Mouse (Mus musculus): ENCODE measurements around the gene Rpl36. TPM values are rescaled to one million over a fixed set of nuclear protein-coding genes. Genes with fewer than 3 reads are reported as not detected.

Gene Rpl36
- polyA plus RNA-seq, 1 experiment from 2014 or later = 2,148 TPM

DNA sequence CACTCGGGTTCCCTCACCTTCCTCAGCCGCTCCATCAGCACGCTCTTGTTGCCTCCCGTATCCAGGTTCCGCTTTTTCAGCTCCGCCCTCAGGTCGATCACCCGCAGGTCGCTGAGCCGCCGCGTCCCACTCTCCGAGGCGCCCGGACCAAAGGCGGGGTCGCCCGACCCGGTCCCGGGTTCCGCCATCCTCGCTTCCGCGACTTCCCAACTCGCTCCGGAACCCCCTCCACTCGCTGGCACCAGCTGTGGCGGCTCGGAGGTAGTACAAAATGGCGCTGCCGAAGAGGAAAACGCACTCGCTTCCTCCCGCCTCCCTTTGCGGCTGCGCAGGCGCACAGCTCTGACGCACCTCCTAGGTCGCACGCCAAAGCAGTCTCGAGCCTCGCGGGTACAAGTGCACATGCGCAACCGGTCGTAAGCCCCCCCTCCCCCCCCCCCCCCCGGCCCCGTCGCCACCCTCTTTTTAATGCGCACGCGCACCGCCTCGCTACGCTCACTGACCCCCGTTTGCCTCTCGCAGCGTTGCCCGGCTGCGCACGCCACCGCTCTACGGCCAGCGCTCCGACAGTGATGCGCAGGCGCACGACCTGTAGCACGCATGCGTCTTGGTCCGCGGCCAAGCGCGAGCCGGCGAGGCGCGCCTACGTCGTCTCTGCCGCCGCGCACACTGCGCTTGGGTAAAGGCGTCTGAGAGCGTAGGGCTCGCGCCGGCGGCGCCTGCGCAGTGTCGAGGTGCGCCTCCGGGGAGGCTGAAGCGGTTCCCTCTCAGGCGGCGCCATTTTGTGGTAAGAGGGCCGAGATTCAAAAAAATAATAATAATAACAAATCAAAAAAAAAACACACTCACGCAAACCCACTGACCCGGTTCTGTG, 28.7 kb upstream of the Rpl36 start, which contains the start of the genes Safb2 and Safb:
Safb2 (minus strand) TSS at position 329 of the 874 bp plus-strand sequence.
Safb (plus strand) TSS at position 569 of the 874 bp plus-strand sequence.
- Histone ChIP-seq H3K4me2 (replicated peaks; ENCODE audit: low read depth, low read length) (peak within 1 kb of the TSS; percentile 90), H3K9ac (ENCODE audit: low read depth, low read length) (peak within 1 kb of the TSS; percentile 93), H3K27ac (ENCODE audit: low read depth, low read length) (peak within 1 kb of the TSS; percentile 94), H3K27me3 (ENCODE audit: control insufficient read depth, insufficient read depth, low read length) (no peaks in the 10 kb centered on the region), H3K4me1 (ENCODE audit: control insufficient read depth, insufficient read depth, low read length) (peaks cover 25% of the 10 kb centered on the region), H3K36me3 (ENCODE audit: control insufficient read depth, insufficient read depth, low read length) (peaks cover 69% of the 10 kb centered on the region), H3K9me3 (ENCODE audit: control insufficient read depth, low read length) (no peaks in the 10 kb centered on the region), H3K4me3 (ENCODE audit: low read length) (peak within 1 kb of the TSS; percentile 98)
- ATAC-seq (ENCODE audit: low FRiP score, low TSS enrichment) = peak; percentile 97
- WGBS = under 1% methylated on average over 82 of the region's 101 CpGs

DNA sequence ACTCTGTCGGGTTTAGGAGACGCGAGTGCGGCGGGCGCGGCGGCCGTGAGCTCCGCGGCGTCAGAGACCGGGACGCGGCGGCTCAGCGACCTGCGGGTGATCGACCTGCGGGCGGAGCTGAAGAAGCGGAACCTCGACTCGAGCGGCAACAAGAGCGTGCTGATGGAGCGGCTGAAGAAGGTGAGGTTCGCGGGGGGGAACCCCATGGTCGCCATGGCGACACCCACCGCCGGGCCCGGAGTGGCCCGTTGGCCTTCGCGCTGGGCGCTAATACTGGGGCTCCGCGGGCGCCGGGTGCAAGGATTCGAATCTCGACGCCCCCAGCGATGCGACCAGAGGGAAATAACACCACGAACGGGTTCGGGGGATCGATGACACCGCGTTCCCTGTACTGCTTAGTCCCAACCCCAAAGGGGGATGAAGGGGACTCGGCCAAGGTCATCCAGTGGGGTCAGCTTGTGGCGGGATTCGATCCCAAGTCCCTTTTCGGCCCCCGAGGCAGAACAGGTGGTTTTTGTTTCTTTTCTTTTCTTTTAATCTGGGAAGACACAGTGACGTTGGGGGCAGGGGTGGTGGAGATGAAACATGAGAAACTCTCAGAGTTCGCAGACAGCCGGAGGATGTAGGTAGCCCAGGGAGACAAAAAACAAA, 27.9 kb upstream of the Rpl36 start:
- under 1% methylated on average over 55 of the region's 61 CpGs for WGBS
- Histone ChIP-seq H3K9me3 (ENCODE audit: control insufficient read depth, low read length) (no peaks in the 10 kb centered on the region), H3K27ac (ENCODE audit: low read depth, low read length) (peak overlapping the region; percentile 94), H3K36me3 (ENCODE audit: control insufficient read depth, insufficient read depth, low read length) (peaks cover 71% of the 10 kb centered on the region), H3K4me3 (ENCODE audit: low read length) (peak overlapping the region; percentile 98), H3K4me1 (ENCODE audit: control insufficient read depth, insufficient read depth, low read length) (peaks cover 25% of the 10 kb centered on the region), H3K4me2 (replicated peaks; ENCODE audit: low read depth, low read length) (peak overlapping the region; percentile 90), H3K27me3 (ENCODE audit: control insufficient read depth, insufficient read depth, low read length) (no peaks in the 10 kb centered on the region), H3K9ac (ENCODE audit: low read depth, low read length) (peak overlapping the region; percentile 93)
- peak; percentile 12 for ATAC-seq (ENCODE audit: low FRiP score, low TSS enrichment)

DNA sequence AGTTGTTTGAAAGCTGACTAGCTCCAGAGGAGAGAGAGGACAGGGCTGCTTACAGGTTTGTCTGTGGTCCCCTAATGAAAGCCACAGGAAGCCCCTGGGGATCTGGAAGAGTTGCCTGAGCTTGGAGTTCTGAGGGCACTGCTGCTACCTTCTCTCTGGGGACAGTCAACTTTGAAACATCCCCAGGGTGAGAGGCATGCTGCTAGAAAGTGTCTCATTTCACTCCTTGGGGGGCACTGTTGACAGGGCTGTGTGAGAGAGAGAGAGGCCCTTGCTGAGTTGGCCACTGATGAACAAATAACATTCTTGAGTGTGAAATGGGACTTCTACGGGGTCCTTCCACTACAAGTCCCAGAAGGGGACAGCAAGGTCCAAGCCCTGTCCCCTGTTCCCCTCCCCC, 25.4 kb upstream of the Rpl36 start:
- peaks cover 71% of the 10 kb centered on the region for H3K36me3 ChIP-seq (ENCODE audit: control insufficient read depth, insufficient read depth, low read length)
- H3K4me1 ChIP-seq (ENCODE audit: control insufficient read depth, insufficient read depth, low read length) = peaks cover 23% of the 10 kb centered on the region
- no peak for ATAC-seq (ENCODE audit: low FRiP score, low TSS enrichment)
- no peak overlapping the region for H3K9ac ChIP-seq (ENCODE audit: low read depth, low read length)
- no peaks in the 10 kb centered on the region for H3K27me3 ChIP-seq (ENCODE audit: control insufficient read depth, insufficient read depth, low read length)
- 59% methylated on average over 1 of the region's 1 CpGs for WGBS
- no peak overlapping the region for H3K27ac ChIP-seq (ENCODE audit: low read depth, low read length)
- no peaks in the 10 kb centered on the region for H3K9me3 ChIP-seq (ENCODE audit: control insufficient read depth, low read length)
- H3K4me3 ChIP-seq (ENCODE audit: low read length) = no peak overlapping the region
- no peak overlapping the region for H3K4me2 ChIP-seq (replicated peaks; ENCODE audit: low read depth, low read length)

DNA sequence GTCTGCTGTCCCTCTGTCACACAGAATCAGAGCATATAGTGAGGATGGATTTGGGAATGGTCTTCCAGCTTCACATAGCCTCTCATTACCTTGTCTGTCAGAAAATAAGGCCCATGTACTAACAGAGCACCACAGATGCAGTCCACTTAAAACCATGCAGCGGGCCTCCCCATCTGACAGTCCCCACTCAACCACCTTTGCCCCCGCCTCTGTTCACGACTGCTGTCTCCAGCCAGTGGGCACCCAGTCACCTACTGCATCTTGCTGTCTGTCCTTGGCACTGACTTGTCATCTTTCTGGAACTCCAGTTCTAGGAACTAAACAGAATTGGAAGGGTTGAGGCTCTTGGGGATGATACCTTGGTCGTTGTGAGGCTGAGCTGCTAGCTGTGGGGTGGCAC, 24.3 kb upstream of the Rpl36 start:
- no peaks in the 10 kb centered on the region for H3K27me3 ChIP-seq (ENCODE audit: control insufficient read depth, insufficient read depth, low read length)
- H3K4me1 ChIP-seq (ENCODE audit: control insufficient read depth, insufficient read depth, low read length) = peaks cover 16% of the 10 kb centered on the region
- H3K4me3 ChIP-seq (ENCODE audit: low read length) = no peak overlapping the region
- no peak for ATAC-seq (ENCODE audit: low FRiP score, low TSS enrichment)
- no peaks in the 10 kb centered on the region for H3K9me3 ChIP-seq (ENCODE audit: control insufficient read depth, low read length)
- 92% methylated on average over 4 of the region's 4 CpGs for WGBS
- H3K27ac ChIP-seq (ENCODE audit: low read depth, low read length) = no peak overlapping the region
- H3K36me3 ChIP-seq (ENCODE audit: control insufficient read depth, insufficient read depth, low read length) = peaks cover 78% of the 10 kb centered on the region
- H3K9ac ChIP-seq (ENCODE audit: low read depth, low read length) = no peak overlapping the region
- H3K4me2 ChIP-seq (replicated peaks; ENCODE audit: low read depth, low read length) = no peak overlapping the region

DNA sequence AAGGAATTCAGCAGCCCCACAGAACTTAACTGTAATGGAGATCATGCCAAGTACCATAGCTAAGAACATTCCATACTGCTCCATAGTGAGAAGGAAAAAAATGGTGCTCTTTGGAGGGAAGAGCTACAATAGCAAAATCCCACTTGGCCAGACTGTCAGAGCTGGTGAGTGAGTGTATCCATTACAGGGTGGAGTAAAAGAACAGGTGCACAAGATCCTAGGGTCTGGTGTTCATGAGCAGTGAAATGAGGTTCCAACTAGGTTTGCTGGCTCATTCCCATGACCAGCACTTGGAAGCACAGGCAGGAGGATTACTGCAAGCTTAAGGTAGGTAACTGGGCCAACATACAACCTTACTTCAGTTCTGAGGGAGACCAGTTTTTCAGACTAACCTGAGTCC, 20.7 kb upstream of the Rpl36 start:
- Histone ChIP-seq H3K4me2 (replicated peaks; ENCODE audit: low read depth, low read length) (no peak overlapping the region), H3K9me3 (ENCODE audit: control insufficient read depth, low read length) (no peaks in the 10 kb centered on the region), H3K36me3 (ENCODE audit: control insufficient read depth, insufficient read depth, low read length) (peaks cover 100% of the 10 kb centered on the region), H3K4me3 (ENCODE audit: low read length) (no peak overlapping the region), H3K27ac (ENCODE audit: low read depth, low read length) (no peak overlapping the region), H3K4me1 (ENCODE audit: control insufficient read depth, insufficient read depth, low read length) (peaks cover 2% of the 10 kb centered on the region; the same call in 1 of the 2 replicates), H3K27me3 (ENCODE audit: control insufficient read depth, insufficient read depth, low read length) (no peaks in the 10 kb centered on the region), H3K9ac (ENCODE audit: low read depth, low read length) (no peak overlapping the region)
- ATAC-seq (ENCODE audit: low FRiP score, low TSS enrichment) = no peak

DNA sequence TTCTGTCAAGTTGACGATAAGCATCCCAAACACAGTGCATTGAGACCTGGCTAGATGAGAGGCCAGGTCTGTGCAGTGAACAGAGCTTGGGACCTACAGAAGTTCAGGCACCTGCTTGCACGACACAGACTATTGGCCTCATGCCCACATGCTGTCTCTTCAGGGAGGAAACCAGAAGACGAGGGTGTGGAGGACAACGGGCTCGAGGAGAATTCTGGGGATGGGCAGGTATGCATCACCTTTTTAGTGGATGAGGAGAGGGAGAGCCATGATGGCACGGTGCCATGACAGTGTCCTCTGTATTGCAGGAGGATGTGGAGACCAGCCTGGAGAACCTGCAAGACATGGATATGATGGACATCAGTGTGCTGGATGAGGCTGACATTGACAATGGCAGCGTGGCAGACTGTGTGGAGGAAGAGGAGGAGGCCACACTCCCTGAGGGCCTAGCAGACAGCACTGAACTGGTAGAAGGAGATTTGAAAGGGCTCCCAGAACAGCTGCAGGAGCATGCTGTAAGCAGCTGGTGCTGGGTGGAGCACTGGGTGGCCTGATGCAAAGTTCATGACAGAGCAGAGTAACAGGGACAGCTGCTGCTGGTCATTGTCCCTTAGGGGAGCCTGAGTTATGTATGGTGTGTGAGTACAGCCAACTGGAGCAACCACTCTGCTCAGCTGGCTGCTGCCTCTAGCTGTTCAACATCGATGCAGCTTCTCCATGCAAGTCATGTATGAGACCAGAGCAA, 19.5 kb upstream of the Rpl36 start:
- H3K27me3 ChIP-seq (ENCODE audit: control insufficient read depth, insufficient read depth, low read length) = no peaks in the 10 kb centered on the region
- no peaks in the 10 kb centered on the region for H3K9me3 ChIP-seq (ENCODE audit: control insufficient read depth, low read length)
- no peak overlapping the region for H3K27ac ChIP-seq (ENCODE audit: low read depth, low read length)
- no peak overlapping the region for H3K9ac ChIP-seq (ENCODE audit: low read depth, low read length)
- H3K4me2 ChIP-seq (replicated peaks; ENCODE audit: low read depth, low read length) = no peak overlapping the region
- 85% methylated on average over 8 of the region's 8 CpGs for WGBS
- H3K4me3 ChIP-seq (ENCODE audit: low read length) = no peak overlapping the region
- peaks cover 96% of the 10 kb centered on the region for H3K36me3 ChIP-seq (ENCODE audit: control insufficient read depth, insufficient read depth, low read length)
- no peaks in the 10 kb centered on the region for H3K4me1 ChIP-seq (ENCODE audit: control insufficient read depth, insufficient read depth, low read length)
- ATAC-seq (ENCODE audit: low FRiP score, low TSS enrichment) = no peak

DNA sequence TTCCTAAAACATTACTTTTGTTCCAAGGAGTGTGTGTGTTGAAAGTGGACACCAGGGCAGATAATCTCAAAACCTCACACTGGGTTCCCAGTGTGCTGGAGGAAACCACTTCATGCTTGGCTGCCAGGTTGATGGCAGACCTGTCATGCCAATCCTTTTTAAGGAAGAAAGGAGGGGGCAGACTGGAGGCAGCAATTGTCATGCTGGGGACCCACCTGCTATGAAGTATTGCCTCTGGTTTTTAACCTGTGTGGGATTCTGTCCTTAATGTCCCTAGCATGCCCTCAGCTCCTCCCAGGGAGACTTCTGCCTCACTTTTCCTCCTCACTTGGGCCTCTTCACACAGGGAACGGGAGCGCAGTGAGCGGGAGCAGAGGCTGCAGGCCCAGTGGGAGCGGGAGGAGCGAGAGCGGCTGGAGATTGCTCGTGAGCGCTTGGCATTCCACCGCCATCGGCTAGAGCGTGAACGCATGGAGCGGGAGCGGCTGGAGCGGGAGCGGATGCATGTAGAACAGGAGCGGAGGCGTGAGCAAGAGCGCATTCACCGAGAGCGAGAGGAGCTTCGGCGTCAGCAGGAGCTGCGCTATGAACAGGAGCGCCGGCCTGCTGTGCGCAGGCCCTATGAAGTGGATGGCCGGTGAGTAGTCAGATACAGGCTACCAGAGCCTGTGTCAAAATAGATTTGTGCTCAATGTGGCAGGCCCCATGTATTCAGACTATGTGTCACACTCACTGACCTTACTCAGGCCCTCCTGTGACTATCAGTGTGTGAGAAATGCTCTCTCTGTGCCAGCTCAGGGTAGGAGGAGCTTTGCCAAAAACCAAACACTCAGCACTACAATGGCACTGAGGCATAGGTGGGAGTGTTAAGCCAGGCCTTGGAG, 9.8 kb upstream of the Rpl36 start:
- Histone ChIP-seq H3K27me3 (ENCODE audit: control insufficient read depth, insufficient read depth, low read length) (no peaks in the 10 kb centered on the region), H3K4me2 (replicated peaks; ENCODE audit: low read depth, low read length) (no peak overlapping the region), H3K27ac (ENCODE audit: low read depth, low read length) (no peak overlapping the region), H3K4me3 (ENCODE audit: low read length) (no peak overlapping the region), H3K9ac (ENCODE audit: low read depth, low read length) (no peak overlapping the region), H3K9me3 (ENCODE audit: control insufficient read depth, low read length) (no peaks in the 10 kb centered on the region), H3K4me1 (ENCODE audit: control insufficient read depth, insufficient read depth, low read length) (peaks cover 2% of the 10 kb centered on the region), H3K36me3 (ENCODE audit: control insufficient read depth, insufficient read depth, low read length) (peaks cover 87% of the 10 kb centered on the region)
- 95% methylated on average over 28 of the region's 28 CpGs for WGBS
- ATAC-seq (ENCODE audit: low FRiP score, low TSS enrichment) = no peak

DNA sequence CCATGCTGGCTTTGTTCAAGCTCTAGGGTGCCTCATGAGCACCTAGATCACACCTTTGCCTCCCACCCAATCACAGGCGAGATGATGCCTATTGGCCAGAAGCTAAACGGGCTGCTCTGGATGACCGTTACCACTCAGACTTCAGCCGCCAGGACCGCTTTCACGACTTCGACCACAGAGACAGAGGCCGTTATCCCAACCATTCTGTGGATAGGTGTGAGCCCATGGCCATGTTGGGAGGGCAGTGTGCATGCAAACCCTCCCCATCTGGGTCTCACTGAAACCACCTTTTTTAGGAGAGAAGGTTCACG, 9.2 kb upstream of the Rpl36 start:
- Histone ChIP-seq H3K4me1 (ENCODE audit: control insufficient read depth, insufficient read depth, low read length) (peaks cover 7% of the 10 kb centered on the region), H3K4me3 (ENCODE audit: low read length) (no peak overlapping the region), H3K27ac (ENCODE audit: low read depth, low read length) (no peak overlapping the region), H3K9ac (ENCODE audit: low read depth, low read length) (no peak overlapping the region), H3K27me3 (ENCODE audit: control insufficient read depth, insufficient read depth, low read length) (no peaks in the 10 kb centered on the region), H3K36me3 (ENCODE audit: control insufficient read depth, insufficient read depth, low read length) (peaks cover 87% of the 10 kb centered on the region), H3K4me2 (replicated peaks; ENCODE audit: low read depth, low read length) (no peak overlapping the region), H3K9me3 (ENCODE audit: control insufficient read depth, low read length) (no peaks in the 10 kb centered on the region)
- no peak for ATAC-seq (ENCODE audit: low FRiP score, low TSS enrichment)
- 84% methylated on average over 9 of the region's 9 CpGs for WGBS

Data from kidney, embryonic 14.5 days (tissue).